Mouse (Mus musculus): ENCODE data around the gene Lgi2. TPM values are rescaled to one million over a fixed set of nuclear protein-coding genes. Genes with fewer than 3 reads are reported as not detected.

Lgi2 gene
- total RNA-seq, 2 experiments from 2014 or later = 0.93 to 1.0 TPM

Other genes with a start within 250 kb of the Lgi2 start
- gene Sod3, start 202.7 kb downstream of the Lgi2 start, total RNA-seq (2021) = 10 to 100 TPM in 1 of 2 experiments, 1 to 10 TPM in 1; 9.6 to 13.6 TPM
- 1 to 10 TPM; 5.3 to 6.9 TPM for gene Ccdc149, start 94.9 kb downstream of the Lgi2 start, total RNA-seq (2021)
- 1 to 10 TPM; 6.9 to 8.0 TPM for gene Sepsecs, start 103.2 kb upstream of the Lgi2 start, total RNA-seq (2021)
- 1 to 10 TPM; 3.0 to 3.1 TPM for gene Pi4k2b, start 175.1 kb upstream of the Lgi2 start, total RNA-seq (2021)
- 1 to 10 TPM; 6.1 to 6.4 TPM for gene Zcchc4, start 208.9 kb upstream of the Lgi2 start, total RNA-seq (2021)

All from heart, postnatal 14 days (tissue).